Mouse (Mus musculus) stomach, postnatal 0 days (tissue): ENCODE data around the gene Fam173b. TPM values are rescaled to one million over a fixed set of nuclear protein-coding genes. Genes with fewer than 3 reads are reported as not detected.

Experiments
- ATAC-seq: fragments of 200-750 bp; cut with Nextera tagmentation; 2 replicates; pipeline ENCODE4 v1.8.0; 2017; ENCODE audit not compliant: low FRiP score, low TSS enrichment
- DNase-seq: peaks from one replicate; pipeline ENCODE4 v3.0.0-alpha.2; 2016; ENCODE audit warnings: low spot score
- H3K27ac ChIP-seq: fragments of 300-500 bp; sonication (generic); replicated peaks from 2 replicates; pipeline ENCODE4 v1.5.1; 2014; ENCODE audit warnings: mild to moderate bottlenecking, control low read depth
- H3K27me3 ChIP-seq: fragments of 300-500 bp; sonication (generic); 2 replicates; pipeline ENCODE4 v1.6.1; 2014; ENCODE audit warnings: low read length; ENCODE audit not compliant: control insufficient read depth, insufficient read depth
- H3K36me3 ChIP-seq: fragments of 300-500 bp; sonication (generic); 2 replicates; pipeline ENCODE4 v1.6.1; 2014; ENCODE audit warnings: low read length, mixed read lengths; ENCODE audit not compliant: control insufficient read depth, insufficient read depth
- H3K4me1 ChIP-seq: fragments of 300-500 bp; sonication (generic); replicated peaks from 2 replicates; pipeline ENCODE4 v1.6.1; 2014; ENCODE audit warnings: antibody characterized with exemption; ENCODE audit not compliant: control insufficient read depth, insufficient read depth
- H3K4me2 ChIP-seq: fragments of 300-500 bp; sonication (generic); replicated peaks from 2 replicates; pipeline ENCODE4 v1.6.1; 2014; ENCODE audit warnings: low read depth, mild to moderate bottlenecking, control low read depth, moderate library complexity
- H3K4me3 ChIP-seq: fragments of 300-500 bp; sonication (generic); 2 replicates; pipeline ENCODE4 v1.5.1; 2014; ENCODE audit warnings: low read depth, low read length, control low read depth
- H3K9ac ChIP-seq: fragments of 300-500 bp; sonication (generic); 2 replicates; pipeline ENCODE4 v1.6.1; 2014; ENCODE audit warnings: mild to moderate bottlenecking, low read length, control low read depth, mixed read lengths
- H3K9me3 ChIP-seq: fragments of 300-500 bp; sonication (generic); 2 replicates; pipeline ENCODE4 v1.6.1; 2016; ENCODE audit warnings: low read length; ENCODE audit not compliant: control insufficient read depth
- CTCF ChIP-seq: IDR thresholded peaks from 2 replicates; pipeline ENCODE4 v1.5.1; 2016; ENCODE audit warnings: antibody characterized with exemption, low read depth, mild to moderate bottlenecking, moderate library complexity
- EP300 ChIP-seq: optimal IDR thresholded peaks from 2 replicates; pipeline ENCODE3; 2016; ENCODE audit warnings: antibody characterized with exemption
- WGBS: fragments of 180-500 bp; shearing (Covaris S2); extraction: QIAGEN DNeasy Blood & Tissue Kit; methylation state at CpG from one replicate; pipeline ENCODE4 v1.1.7; 2014; 5-methylcytosine and 5-hydroxymethylcytosine counted together
- polyA plus RNA-seq: library from polyadenylated mRNA; unstranded; fragments of >200 nt; fragmentation: Nextera tagmentation; extraction: Ambion mirVana; gene quantifications from 2 replicates; pipeline ENCODE4 v1.2.1, GENCODE M21; 2015

Fam173b gene
- polyA plus RNA-seq, 1 experiment from 2014 or later, result 10.4 TPM

DNA sequence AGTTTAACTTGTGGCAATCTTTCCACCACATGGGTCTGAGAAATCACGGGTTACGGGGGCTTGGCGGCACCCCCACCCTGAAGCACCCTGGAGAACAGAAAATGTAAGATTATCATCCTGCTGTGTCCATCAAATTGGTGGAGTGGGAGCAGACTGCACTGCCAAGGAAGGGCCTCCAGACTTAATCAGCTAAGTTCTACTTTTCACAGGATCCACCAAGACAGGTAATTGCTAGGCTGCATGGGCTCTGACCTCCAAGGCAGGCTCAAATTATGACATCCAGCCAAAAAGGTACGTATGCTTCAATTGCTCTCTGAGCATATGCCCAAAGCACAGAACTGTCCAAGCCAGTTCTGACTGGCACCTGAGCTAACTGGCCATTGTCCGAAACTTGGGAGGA lies 11.5 kb upstream of the Fam173b start:
- Histone ChIP-seq H3K4me1 (no peaks in the 10 kb centered on the region), H3K9me3 (no peaks in the 10 kb centered on the region), H3K36me3 (peaks cover 45% of the 10 kb centered on the region), H3K27me3 (no peaks in the 10 kb centered on the region), H3K4me3 (no peak overlapping the region), H3K4me2 (no peak overlapping the region), H3K27ac (no peak overlapping the region), H3K9ac (no peak overlapping the region)
- DNase-seq (no peak), ATAC-seq (no peak)
- 86% methylated on average over 5 of the region's 5 CpGs for WGBS
- TF ChIP-seq EP300 (no peak), CTCF (no peak)

DNA sequence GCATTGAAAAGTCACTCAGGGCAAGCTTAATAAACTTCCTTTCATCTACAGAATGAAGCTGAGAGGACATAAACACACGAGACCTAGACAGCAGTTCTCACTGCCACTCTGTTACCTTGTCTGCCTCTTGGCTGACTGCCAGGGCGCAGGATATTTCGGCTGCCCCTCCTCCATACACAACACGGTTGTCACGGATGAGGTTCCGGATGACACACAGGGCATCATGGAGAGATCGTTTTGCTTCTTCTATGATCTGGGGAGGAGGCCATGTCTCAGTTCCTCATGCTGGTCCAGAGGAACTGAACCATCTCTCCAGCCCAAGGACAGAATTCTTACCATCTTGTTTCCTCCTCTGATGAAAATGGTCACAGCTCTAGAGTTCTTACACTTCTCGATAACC lies 9.1 kb upstream of the Fam173b start:
- 79% methylated on average over 8 of the region's 8 CpGs for WGBS
- Histone ChIP-seq H3K9ac (no peak overlapping the region), H3K4me2 (no peak overlapping the region), H3K9me3 (no peaks in the 10 kb centered on the region), H3K27me3 (no peaks in the 10 kb centered on the region), H3K27ac (no peak overlapping the region), H3K4me3 (no peak overlapping the region), H3K36me3 (peaks cover 52% of the 10 kb centered on the region), H3K4me1 (no peaks in the 10 kb centered on the region)
- no peak for ATAC-seq
- TF ChIP-seq EP300 (no peak), CTCF (no peak)
- DNase-seq, result no peak

DNA sequence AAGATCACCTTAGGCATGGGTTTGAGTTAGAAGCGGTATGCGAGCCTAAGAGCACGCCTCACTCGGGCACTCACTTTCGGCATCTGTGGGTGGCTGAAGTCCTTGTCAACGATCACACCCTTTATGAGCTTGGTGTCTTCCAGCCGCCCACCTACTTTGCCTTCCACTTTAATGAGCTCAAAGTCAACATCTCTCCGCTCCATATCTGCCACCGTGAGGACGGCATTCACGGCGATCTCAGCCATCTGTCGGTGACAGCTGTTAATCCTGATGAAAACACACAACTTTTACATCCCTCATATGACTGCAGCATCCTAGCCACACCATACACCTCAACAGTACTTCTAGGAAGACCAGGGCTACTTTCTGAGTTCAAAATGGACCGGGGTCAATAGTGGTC lies 7.4 kb upstream of the Fam173b start:
- Histone ChIP-seq H3K9me3 (no peaks in the 10 kb centered on the region), H3K9ac (no peak overlapping the region), H3K27ac (no peak overlapping the region), H3K4me2 (no peak overlapping the region), H3K4me1 (peaks cover 3% of the 10 kb centered on the region; the same call in 1 of the 2 replicates), H3K4me3 (no peak overlapping the region), H3K27me3 (no peaks in the 10 kb centered on the region), H3K36me3 (peaks cover 54% of the 10 kb centered on the region)
- no peak for DNase-seq
- WGBS, result 86% methylated on average over 14 of the region's 14 CpGs
- no peak for ATAC-seq
- TF ChIP-seq CTCF (no peak), EP300 (no peak)

DNA sequence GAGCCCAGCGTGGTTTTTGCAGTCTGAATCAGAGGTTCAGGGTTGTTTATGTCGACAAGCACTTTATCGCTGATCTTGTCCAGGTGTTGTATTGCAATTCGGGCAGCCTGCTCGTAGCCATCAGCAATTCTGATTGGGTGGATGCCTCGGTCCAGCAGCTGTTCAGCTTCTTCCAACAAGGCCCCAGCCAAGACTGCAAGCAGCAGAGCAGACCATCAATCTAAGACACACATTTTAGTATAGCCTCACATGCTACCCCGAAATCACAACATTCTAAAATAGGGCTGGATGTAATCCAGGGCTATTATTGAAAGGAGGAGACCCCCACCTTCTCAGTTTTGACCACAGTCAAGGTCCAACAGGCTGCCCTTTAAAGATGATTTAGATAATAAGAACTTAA lies 6.0 kb upstream of the Fam173b start:
- Histone ChIP-seq H3K4me3 (no peak overlapping the region), H3K4me1 (peaks cover 11% of the 10 kb centered on the region; the same call in 1 of the 2 replicates), H3K27ac (no peak overlapping the region), H3K27me3 (no peaks in the 10 kb centered on the region), H3K4me2 (no peak overlapping the region), H3K9me3 (no peaks in the 10 kb centered on the region), H3K36me3 (peaks cover 47% of the 10 kb centered on the region), H3K9ac (no peak overlapping the region)
- WGBS, result 57% methylated on average over 7 of the region's 7 CpGs
- TF ChIP-seq EP300, result no peak
- TF ChIP-seq CTCF, result no peak
- DNase-seq (no peak), ATAC-seq (no peak)

DNA sequence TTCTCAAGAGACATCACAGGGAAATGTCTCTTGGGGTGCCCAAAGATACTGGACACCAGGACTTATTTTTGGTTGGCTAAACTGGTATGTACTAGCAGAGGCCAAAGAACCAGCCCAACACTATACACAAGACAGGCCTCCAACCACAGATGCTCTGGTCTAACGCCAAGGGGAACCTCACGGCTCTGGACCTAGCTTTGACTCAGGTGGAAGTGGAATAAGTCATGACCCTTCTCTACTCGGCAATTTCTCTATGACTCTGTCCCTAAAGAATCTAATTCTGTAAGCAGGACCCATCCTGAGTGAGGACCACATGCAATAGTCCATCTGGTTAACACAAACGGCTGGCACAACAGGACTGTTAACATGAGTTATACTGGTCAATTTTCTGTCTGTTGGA lies 1.8 kb upstream of the Fam173b start:
- Histone ChIP-seq H3K9me3 (no peaks in the 10 kb centered on the region), H3K27ac (no peak overlapping the region), H3K36me3 (peaks cover 12% of the 10 kb centered on the region), H3K27me3 (no peaks in the 10 kb centered on the region), H3K9ac (no peak overlapping the region), H3K4me3 (no peak overlapping the region), H3K4me2 (peak overlapping the region; percentile 93; the same call in 1 of the 2 replicates), H3K4me1 (peaks cover 11% of the 10 kb centered on the region; the same call in 1 of the 2 replicates)
- no peak for TF ChIP-seq EP300
- TF ChIP-seq CTCF, result no peak
- 47% methylated on average over 4 of the region's 4 CpGs for WGBS
- ATAC-seq (no peak), DNase-seq (no peak)

DNA sequence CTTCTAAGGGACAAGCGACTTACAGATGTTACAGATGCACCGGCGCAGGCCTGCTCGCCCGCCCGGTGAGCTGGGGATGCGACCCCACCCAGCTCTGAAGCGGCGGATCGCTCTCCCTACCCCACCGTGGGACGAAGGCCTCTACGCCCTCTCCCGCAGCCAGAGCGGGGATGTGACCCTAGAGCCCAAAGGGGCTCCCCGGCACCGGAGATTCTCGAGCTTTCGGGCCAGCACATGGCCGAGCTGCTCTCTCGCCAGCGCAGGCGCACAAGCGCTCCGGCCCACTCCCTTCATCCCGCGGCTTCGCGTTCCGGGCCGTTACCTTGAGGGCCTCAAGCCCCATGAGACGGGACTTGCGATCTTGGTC lies 390 bp upstream of the Fam173b start:
- Histone ChIP-seq H3K27ac (peak overlapping the region; percentile 80), H3K9ac (peak overlapping the region; percentile 91), H3K4me1 (peaks cover 11% of the 10 kb centered on the region; the same call in 1 of the 2 replicates), H3K27me3 (no peaks in the 10 kb centered on the region), H3K4me2 (peak overlapping the region; percentile 93), H3K4me3 (peak overlapping the region; percentile 84), H3K9me3 (no peaks in the 10 kb centered on the region), H3K36me3 (peaks cover 4% of the 10 kb centered on the region; the same call in 1 of the 2 replicates)
- TF ChIP-seq CTCF, result no peak
- TF ChIP-seq EP300, result no peak
- under 1% methylated on average over 33 of the region's 33 CpGs for WGBS
- DNase-seq, result no peak
- peak; percentile 82 for ATAC-seq
